Mouse (Mus musculus): ENCODE data around the gene Itga3. TPM values are rescaled to one million over a fixed set of nuclear protein-coding genes. Genes with fewer than 3 reads are reported as not detected.
A peak's percentile ranks its signal among the peaks of the same experiment; 100 is the strongest.
"Not testable (repeated sequence)": the region's sequence is repeated elsewhere in the genome, so short reads cannot be mapped to it uniquely, and the experiment has no call there.

Itga3 gene
- polyA plus RNA-seq, 1 experiment from 2014 or later = 2.9 TPM

DNA sequence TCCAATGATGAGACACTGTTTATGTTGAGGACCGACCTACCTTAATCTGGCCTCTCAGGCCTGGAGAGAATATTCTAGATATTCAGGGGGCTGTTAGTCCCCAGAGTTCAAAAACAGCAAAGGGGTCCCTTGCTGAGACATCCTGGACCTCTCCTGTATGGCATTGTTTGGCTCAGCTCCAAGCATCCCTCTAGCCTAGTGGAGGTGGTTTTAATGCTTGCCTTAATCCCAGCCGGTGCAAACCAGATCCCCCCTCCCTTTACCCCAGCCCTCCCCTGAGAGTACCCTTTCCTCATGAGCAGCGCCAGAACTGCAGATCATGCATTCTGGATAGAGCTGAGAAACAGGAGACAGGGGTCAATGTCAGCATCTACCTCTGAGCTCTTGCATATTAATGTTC, 64.1 kb downstream of the Itga3 start:
- H3K4me2 ChIP-seq = peak overlapping the region; percentile 80
- H3K27ac ChIP-seq (ENCODE audit: low read depth, low read length) = no peak overlapping the region
- no peak for ATAC-seq (ENCODE audit: low FRiP score)
- no peak overlapping the region for H3K4me3 ChIP-seq (ENCODE audit: low read depth, low read length)
- no peaks in the 10 kb centered on the region for H3K9me3 ChIP-seq (ENCODE audit: control insufficient read depth, low read length)
- no peaks in the 10 kb centered on the region for H3K27me3 ChIP-seq (ENCODE audit: control insufficient read depth, insufficient read depth, low read length)
- WGBS = 47% methylated on average over 3 of the region's 3 CpGs
- H3K4me1 ChIP-seq (ENCODE audit: control insufficient read depth, insufficient read depth, low read length) = peaks cover 28% of the 10 kb centered on the region
- H3K9ac ChIP-seq (ENCODE audit: low read length) = peak overlapping the region; percentile 28; the same call in 1 of the 2 replicates
- DNase-seq (ENCODE audit: low spot score, missing footprints) = no peak
- H3K36me3 ChIP-seq (ENCODE audit: control insufficient read depth, insufficient read depth, low read length) = 0 out of 2 replicates have a peak, but pooled peaks cover 5% of the 10 kb centered on the region

DNA sequence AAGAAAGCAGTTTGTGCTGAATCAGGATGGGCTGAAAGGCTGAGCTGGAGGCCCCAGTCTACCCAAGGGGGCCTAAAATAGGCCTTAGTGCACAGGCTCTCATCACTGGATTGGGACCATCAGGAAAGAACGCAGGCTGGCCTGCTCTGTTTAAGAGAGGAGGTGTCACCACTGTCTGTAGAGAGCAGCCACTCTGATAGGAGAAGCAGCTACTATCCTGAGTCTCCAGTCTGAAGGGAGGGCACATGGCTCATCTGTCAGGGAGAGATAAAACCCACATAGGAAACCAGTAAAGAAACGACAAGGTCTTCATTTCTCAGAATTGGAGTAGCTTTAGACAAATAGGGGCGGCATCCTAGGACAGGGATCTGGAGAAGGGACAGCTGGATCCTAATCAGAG, 64.5 kb downstream of the Itga3 start:
- H3K9me3 ChIP-seq (ENCODE audit: control insufficient read depth, low read length) = no peaks in the 10 kb centered on the region
- H3K9ac ChIP-seq (ENCODE audit: low read length) = peak overlapping the region; percentile 98
- H3K4me2 ChIP-seq = peak overlapping the region; percentile 80
- DNase-seq (ENCODE audit: low spot score, missing footprints) (no peak), ATAC-seq (ENCODE audit: low FRiP score) (no peak)
- peak overlapping the region; percentile 57; the same call in 1 of the 2 replicates for H3K27ac ChIP-seq (ENCODE audit: low read depth, low read length)
- peak overlapping the region; percentile 79 for H3K4me3 ChIP-seq (ENCODE audit: low read depth, low read length)
- no peaks in the 10 kb centered on the region for H3K27me3 ChIP-seq (ENCODE audit: control insufficient read depth, insufficient read depth, low read length)
- WGBS = 62% methylated on average over 3 of the region's 3 CpGs
- H3K36me3 ChIP-seq (ENCODE audit: control insufficient read depth, insufficient read depth, low read length) = 0 out of 2 replicates have a peak, but pooled peaks cover 5% of the 10 kb centered on the region
- H3K4me1 ChIP-seq (ENCODE audit: control insufficient read depth, insufficient read depth, low read length) = peaks cover 32% of the 10 kb centered on the region

DNA sequence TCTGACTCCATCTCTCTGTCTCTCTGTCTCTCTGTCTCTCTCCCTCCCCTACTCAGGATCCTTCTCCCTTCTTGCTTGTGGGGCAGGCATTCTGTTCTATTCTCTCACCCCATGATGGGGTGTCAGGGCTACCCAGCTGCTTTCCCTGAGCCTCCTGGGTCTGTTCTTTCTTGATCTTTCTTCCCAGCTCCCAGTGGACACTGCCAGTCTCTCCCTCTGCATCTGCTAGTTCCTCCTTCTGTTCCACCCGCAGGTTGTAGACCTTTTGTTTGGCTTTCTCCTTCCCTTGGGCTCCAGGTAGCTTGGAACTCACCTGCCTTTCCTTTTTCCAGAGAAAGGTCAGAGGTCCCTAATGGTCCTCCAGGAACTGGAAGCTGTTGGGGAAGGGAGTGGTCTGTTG, 65.2 kb downstream of the Itga3 start:
- 0 out of 2 replicates have a peak, but pooled peaks cover 5% of the 10 kb centered on the region for H3K36me3 ChIP-seq (ENCODE audit: control insufficient read depth, insufficient read depth, low read length)
- ATAC-seq (ENCODE audit: low FRiP score) (no peak), DNase-seq (ENCODE audit: low spot score, missing footprints) (no peak)
- H3K27me3 ChIP-seq (ENCODE audit: control insufficient read depth, insufficient read depth, low read length) = no peaks in the 10 kb centered on the region
- H3K4me2 ChIP-seq = peak overlapping the region; percentile 80
- peak overlapping the region; percentile 79 for H3K4me3 ChIP-seq (ENCODE audit: low read depth, low read length)
- H3K4me1 ChIP-seq (ENCODE audit: control insufficient read depth, insufficient read depth, low read length) = peaks cover 35% of the 10 kb centered on the region
- no peaks in the 10 kb centered on the region for H3K9me3 ChIP-seq (ENCODE audit: control insufficient read depth, low read length)
- WGBS = 50% methylated on average over 1 of the region's 1 CpGs
- peak overlapping the region; percentile 57 for H3K27ac ChIP-seq (ENCODE audit: low read depth, low read length)
- peak overlapping the region; percentile 98 for H3K9ac ChIP-seq (ENCODE audit: low read length)

DNA sequence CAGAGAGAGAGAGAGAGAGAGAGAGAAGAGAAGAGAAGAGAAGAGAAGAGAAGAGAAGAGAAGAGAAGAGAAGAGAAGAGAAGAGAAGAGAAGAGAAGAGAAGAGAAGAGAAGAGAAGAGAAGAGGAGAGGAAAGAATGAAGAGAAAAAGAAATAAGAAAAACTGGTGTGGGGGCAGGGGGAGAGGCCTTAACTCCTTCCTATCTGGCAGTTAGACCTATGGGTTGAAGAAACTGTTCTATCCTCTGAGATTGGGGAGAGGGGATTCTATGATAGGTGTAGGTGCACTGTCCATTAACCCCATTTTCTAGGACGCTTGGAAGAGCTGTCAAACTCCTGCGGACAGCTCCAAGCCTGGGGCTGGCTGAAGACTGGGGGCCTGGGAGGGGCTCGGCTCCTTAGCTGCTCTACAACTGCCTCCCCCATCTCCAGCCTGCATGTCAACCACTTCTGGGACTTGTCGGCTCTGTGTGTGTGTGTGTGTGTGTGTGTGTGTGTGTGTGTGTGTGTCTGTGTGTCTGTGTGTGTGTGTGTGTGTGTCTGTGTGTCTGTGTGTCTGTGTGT, 65.7 kb downstream of the Itga3 start:
- ATAC-seq (ENCODE audit: low FRiP score); H3K27me3 ChIP-seq (ENCODE audit: control insufficient read depth, insufficient read depth, low read length); H3K9me3 ChIP-seq (ENCODE audit: control insufficient read depth, low read length); DNase-seq (ENCODE audit: low spot score, missing footprints); H3K36me3 ChIP-seq (ENCODE audit: control insufficient read depth, insufficient read depth, low read length): not testable (repeated sequence)
- peaks cover 40% of the 10 kb centered on the region for H3K4me1 ChIP-seq (ENCODE audit: control insufficient read depth, insufficient read depth, low read length)
- peak overlapping the region; percentile 80 for H3K4me2 ChIP-seq
- H3K4me3 ChIP-seq (ENCODE audit: low read depth, low read length) = peak overlapping the region; percentile 79
- peak overlapping the region; percentile 98 for H3K9ac ChIP-seq (ENCODE audit: low read length)
- WGBS = 19% methylated on average over 4 of the region's 4 CpGs
- peak overlapping the region; percentile 30; the same call in 1 of the 2 replicates for H3K27ac ChIP-seq (ENCODE audit: low read depth, low read length)

DNA sequence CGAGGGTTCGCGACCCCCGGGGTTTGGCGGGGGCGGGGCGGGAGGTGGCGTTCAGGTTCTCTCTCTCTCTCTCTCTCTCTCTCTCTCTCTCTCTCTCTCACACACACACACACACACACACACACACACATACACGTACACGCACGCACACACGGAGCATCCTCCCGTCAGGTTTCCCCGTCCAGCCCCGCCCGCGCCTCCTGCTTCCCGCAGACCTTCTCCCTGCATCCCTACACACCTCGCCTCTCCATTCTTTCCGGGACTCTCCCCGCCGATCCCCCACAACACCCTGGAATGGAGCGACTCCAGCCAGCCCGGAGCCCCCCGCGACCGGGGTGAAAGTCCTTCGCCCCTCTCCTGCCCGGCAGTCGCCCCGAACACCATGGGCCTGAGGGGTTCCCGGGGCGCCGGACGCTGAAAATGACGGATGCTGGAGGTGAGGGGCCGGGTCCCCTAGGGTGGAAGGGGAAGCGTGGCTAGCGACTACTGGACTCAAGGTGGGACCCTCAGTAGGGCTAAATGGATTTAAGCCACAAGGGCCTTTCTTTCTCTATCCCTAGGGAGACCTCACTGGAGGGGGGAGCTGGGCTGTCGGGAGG, 66.4 kb downstream of the Itga3 start:
- Histone ChIP-seq H3K4me3 (ENCODE audit: low read depth, low read length) (peak overlapping the region; percentile 79), H3K4me1 (ENCODE audit: control insufficient read depth, insufficient read depth, low read length) (peaks cover 40% of the 10 kb centered on the region), H3K36me3 (ENCODE audit: control insufficient read depth, insufficient read depth, low read length) (peaks cover 6% of the 10 kb centered on the region), H3K9ac (ENCODE audit: low read length) (peak overlapping the region; percentile 98), H3K27ac (ENCODE audit: low read depth, low read length) (peak overlapping the region; percentile 94), H3K27me3 (ENCODE audit: control insufficient read depth, insufficient read depth, low read length) (no peaks in the 10 kb centered on the region), H3K4me2 (peak overlapping the region; percentile 80), H3K9me3 (ENCODE audit: control insufficient read depth, low read length) (no peaks in the 10 kb centered on the region)
- 1% methylated on average over 35 of the region's 40 CpGs for WGBS
- ATAC-seq (ENCODE audit: low FRiP score) = peak; percentile 47
- peak; percentile 93 for DNase-seq (ENCODE audit: low spot score, missing footprints)

DNA sequence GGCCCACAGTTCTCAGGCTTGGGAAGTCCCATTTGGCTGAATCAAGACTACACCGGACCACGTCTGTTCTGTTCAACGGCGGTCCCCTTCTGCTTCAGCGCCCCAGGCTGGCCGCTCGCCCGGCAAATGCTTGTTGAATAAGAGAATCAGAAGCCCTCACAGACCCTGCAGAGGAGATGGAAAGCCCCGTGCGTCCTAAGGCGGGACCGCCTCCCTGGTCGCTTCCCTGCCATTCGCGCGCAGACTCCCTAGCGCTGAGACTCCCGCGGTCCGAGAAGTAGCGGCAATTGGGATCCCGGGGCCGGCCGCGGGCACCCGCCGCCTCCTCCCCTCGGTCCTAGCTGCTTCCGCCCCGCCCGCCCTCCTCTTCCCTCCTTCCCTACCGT, 67.0 kb downstream of the Itga3 start, which contains the start of gene Samd14:
TSS of gene Samd14 (plus strand) at position 251 of the 386 bp plus-strand sequence.
- WGBS = under 1% methylated on average over 32 of the region's 32 CpGs
- peak; percentile 96 for DNase-seq (ENCODE audit: low spot score, missing footprints)

DNA sequence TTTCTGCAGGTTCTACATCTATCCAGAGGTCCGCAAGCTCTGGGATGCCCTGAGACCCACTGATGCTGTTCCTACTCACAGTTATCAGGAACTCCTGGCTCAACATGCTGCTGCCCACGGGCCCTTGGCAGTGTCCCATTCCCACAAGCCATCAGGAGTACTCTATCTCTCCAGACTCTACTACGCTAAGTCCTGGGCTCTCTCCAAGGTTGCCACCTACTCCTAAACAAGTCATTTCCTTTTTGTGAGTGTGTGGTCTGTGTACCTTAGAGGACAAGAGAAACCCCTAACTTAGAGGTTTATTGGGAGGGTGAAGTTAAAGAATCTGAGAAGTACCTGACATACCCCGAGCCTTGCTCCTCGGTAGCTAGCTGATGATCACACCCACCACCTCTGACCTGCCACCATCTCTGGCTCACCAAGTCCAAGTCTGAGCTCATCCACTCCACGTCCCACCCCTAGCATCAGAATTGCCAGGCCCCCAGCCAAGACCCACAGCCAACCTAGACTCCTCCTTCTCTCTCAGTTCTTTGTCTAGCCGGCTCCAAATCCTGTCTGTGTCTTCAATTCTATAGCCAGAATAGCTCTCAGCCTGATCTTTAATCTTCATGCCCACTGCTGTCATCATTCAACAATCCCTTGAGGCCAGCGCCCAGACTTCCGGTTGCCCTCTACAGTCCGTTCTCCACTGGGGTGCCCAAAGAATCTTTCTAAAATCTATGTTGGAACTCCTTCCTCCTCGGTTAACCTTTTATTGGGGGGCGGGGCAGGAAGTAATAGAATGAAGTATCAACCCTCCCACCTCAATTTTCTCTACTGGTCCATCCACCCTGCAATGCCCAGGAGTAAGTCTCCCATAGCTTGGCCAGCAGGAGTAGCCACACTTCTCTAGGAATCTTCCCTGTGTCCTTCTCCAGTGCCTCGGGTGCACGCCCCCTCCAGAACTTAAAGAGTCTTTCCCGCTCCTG, 67.7 kb downstream of the Itga3 start:
- H3K27me3 ChIP-seq (ENCODE audit: control insufficient read depth, insufficient read depth, low read length) = no peaks in the 10 kb centered on the region
- H3K9ac ChIP-seq (ENCODE audit: low read length) = peak overlapping the region; percentile 98
- DNase-seq (ENCODE audit: low spot score, missing footprints) (no peak), ATAC-seq (ENCODE audit: low FRiP score) (no peak)
- 35% methylated on average over 15 of the region's 15 CpGs for WGBS
- peaks cover 8% of the 10 kb centered on the region for H3K36me3 ChIP-seq (ENCODE audit: control insufficient read depth, insufficient read depth, low read length)
- H3K27ac ChIP-seq (ENCODE audit: low read depth, low read length) = peak overlapping the region; percentile 94
- H3K4me1 ChIP-seq (ENCODE audit: control insufficient read depth, insufficient read depth, low read length) = peaks cover 40% of the 10 kb centered on the region
- H3K4me3 ChIP-seq (ENCODE audit: low read depth, low read length) = peak overlapping the region; percentile 79
- H3K9me3 ChIP-seq (ENCODE audit: control insufficient read depth, low read length) = no peaks in the 10 kb centered on the region
- peak overlapping the region; percentile 80 for H3K4me2 ChIP-seq

More for the DNA sequence above, 67.0 kb downstream of the Itga3 start, which contains the start of gene Samd14:
- Histone ChIP-seq H3K36me3 (ENCODE audit: control insufficient read depth, insufficient read depth, low read length) (peaks cover 8% of the 10 kb centered on the region), H3K27ac (ENCODE audit: low read depth, low read length) (peak within 1 kb of the TSS; percentile 94), H3K9me3 (ENCODE audit: control insufficient read depth, low read length) (no peaks in the 10 kb centered on the region), H3K9ac (ENCODE audit: low read length) (peak within 1 kb of the TSS; percentile 98), H3K4me3 (ENCODE audit: low read depth, low read length) (peak within 1 kb of the TSS; percentile 79), H3K4me1 (ENCODE audit: control insufficient read depth, insufficient read depth, low read length) (peaks cover 40% of the 10 kb centered on the region), H3K27me3 (ENCODE audit: control insufficient read depth, insufficient read depth, low read length) (no peaks in the 10 kb centered on the region), H3K4me2 (peak within 1 kb of the TSS; percentile 80)
- peak; percentile 66 for ATAC-seq (ENCODE audit: low FRiP score)

DNA sequence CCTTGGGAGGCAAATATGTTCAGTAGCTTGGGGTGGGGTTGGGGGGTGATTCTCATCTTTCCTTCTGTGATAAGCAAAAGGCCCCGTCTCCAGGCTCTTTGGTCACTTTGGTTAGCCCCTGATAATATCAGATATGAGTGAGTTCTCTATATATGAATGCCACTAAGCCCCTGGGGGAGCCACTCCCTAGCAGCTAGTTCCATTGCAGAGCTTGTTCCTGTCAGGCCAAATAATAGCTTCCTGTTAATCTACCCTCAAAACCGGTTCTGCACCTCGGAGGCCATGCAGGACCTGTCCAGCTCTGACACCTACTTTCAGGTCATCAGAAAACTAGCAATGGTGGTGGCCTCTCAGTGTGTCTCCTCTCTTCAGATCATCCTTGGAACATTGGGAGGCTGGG, 69.2 kb downstream of the Itga3 start:
- Histone ChIP-seq H3K4me1 (ENCODE audit: control insufficient read depth, insufficient read depth, low read length) (peaks cover 37% of the 10 kb centered on the region), H3K9ac (ENCODE audit: low read length) (peak overlapping the region; percentile 61; the same call in 1 of the 2 replicates), H3K27me3 (ENCODE audit: control insufficient read depth, insufficient read depth, low read length) (no peaks in the 10 kb centered on the region), H3K9me3 (ENCODE audit: control insufficient read depth, low read length) (no peaks in the 10 kb centered on the region), H3K27ac (ENCODE audit: low read depth, low read length) (no peak overlapping the region), H3K4me2 (peak overlapping the region; percentile 61), H3K4me3 (ENCODE audit: low read depth, low read length) (no peak overlapping the region), H3K36me3 (ENCODE audit: control insufficient read depth, insufficient read depth, low read length) (peaks cover 11% of the 10 kb centered on the region)
- DNase-seq (ENCODE audit: low spot score, missing footprints) (no peak), ATAC-seq (ENCODE audit: low FRiP score) (no peak)
- WGBS = 88% methylated on average over 3 of the region's 3 CpGs
